Mouse (Mus musculus): Measurements from ENCODE around the gene Abcg1.

DNA sequence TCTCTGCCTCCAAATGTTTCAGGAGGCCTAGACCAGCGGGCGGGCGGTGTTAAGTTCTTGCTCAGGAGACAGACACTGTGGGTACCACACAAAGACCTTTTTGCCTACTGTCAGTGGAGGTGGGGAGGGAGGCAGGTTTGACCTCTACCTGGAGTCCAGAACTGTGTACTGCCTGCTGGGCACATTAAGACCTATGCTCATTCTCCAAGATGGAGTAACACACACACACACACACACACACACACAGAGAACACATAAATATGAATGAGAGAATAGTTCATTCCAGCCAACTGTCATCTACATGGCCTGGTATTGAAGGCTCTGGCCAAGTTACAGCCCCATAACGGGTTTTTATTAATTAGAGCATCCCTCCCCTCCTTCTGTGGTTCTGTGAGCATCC is 15.4 kb downstream of the Abcg1 start:
- no peak for TF ChIP-seq GATA1 (IDR thresholded peaks at IDR 0.05; ENCODE audit: low read length)
- TF ChIP-seq TAL1 (IDR thresholded peaks at IDR 0.05; ENCODE audit: low read length), result no peak

Data from erythroblast, embryonic 14.5 days (primary cell).